Mouse (Mus musculus): ENCODE results near the gene Hnrnpr.

Gene Hnrnpr

GRCm38 (mm10) chr4:136401806-136402205 is 91.1 kb downstream of the Hnrnpr start:
- peak; percentile 66 for DNase-seq (ENCODE audit: low read depth, low spot score)

GRCm38 (mm10) chr4:136407831-136408230 is 97.1 kb downstream of the Hnrnpr start:
- DNase-seq (ENCODE audit: low read depth, low spot score) = no peak
